Mouse (Mus musculus) intestine, postnatal 0 days (tissue): Measurements from ENCODE around the gene AL732309.1. TPM values are rescaled to one million over a fixed set of nuclear protein-coding genes. Genes with fewer than 3 reads are reported as not detected.
A peak's percentile ranks its signal among the peaks of the same experiment; 100 is the strongest.
"Not testable (repeated sequence)": the region's sequence is repeated elsewhere in the genome, so short reads cannot be mapped to it uniquely, and the experiment has no call there.

ENCODE experiments used
- ATAC-seq: fragments of 200-750 bp; cut with Nextera tagmentation; 2 replicates; pipeline ENCODE4 v1.8.0; 2017; ENCODE audit warnings: mild to moderate bottlenecking, moderate TSS enrichment, moderate library complexity
- H3K27ac ChIP-seq: fragments of 300-500 bp; sonication (generic); 2 replicates; pipeline ENCODE4 v1.5.1; 2014; ENCODE audit warnings: mild to moderate bottlenecking, low read depth, low read length, moderate library complexity
- H3K27me3 ChIP-seq: fragments of 300-500 bp; sonication (generic); replicated peaks from 2 replicates; pipeline ENCODE4 v1.6.1; 2014; ENCODE audit warnings: low read length, mixed read lengths; ENCODE audit not compliant: control insufficient read depth, insufficient read depth
- H3K36me3 ChIP-seq: fragments of 300-500 bp; sonication (generic); 2 replicates; pipeline ENCODE4 v1.6.1; 2014; ENCODE audit warnings: mild to moderate bottlenecking, moderate library complexity; ENCODE audit not compliant: control insufficient read depth, insufficient read depth
- H3K4me1 ChIP-seq: fragments of 300-500 bp; sonication (generic); replicated peaks from 2 replicates; pipeline ENCODE4 v1.6.1; 2014; ENCODE audit warnings: antibody characterized with exemption, low read length, mixed read lengths; ENCODE audit not compliant: control insufficient read depth, insufficient read depth
- H3K4me2 ChIP-seq: fragments of 300-500 bp; sonication (generic); replicated peaks from 2 replicates; pipeline ENCODE4 v1.6.1; 2014; ENCODE audit warnings: low read depth, mild to moderate bottlenecking, moderate library complexity
- H3K4me3 ChIP-seq: fragments of 300-500 bp; sonication (generic); 2 replicates; pipeline ENCODE4 v1.5.1; 2014; ENCODE audit warnings: low read depth, low read length
- H3K9ac ChIP-seq: fragments of 300-500 bp; sonication (generic); 2 replicates; pipeline ENCODE4 v1.6.1; 2014; ENCODE audit warnings: mild to moderate bottlenecking, low read depth, low read length
- H3K9me3 ChIP-seq: fragments of 300-500 bp; sonication (generic); 2 replicates; pipeline ENCODE4 v1.6.1; 2016; ENCODE audit warnings: mixed run types; ENCODE audit not compliant: control insufficient read depth
- CTCF ChIP-seq: sonication (generic); IDR thresholded peaks from 2 replicates; pipeline ENCODE4 v1.5.1; 2016; ENCODE audit warnings: low read depth, mild to moderate bottlenecking, control low read depth, antibody characterized with exemption, moderate library complexity
- WGBS: fragments of 180-500 bp; shearing (Covaris S2); extraction: QIAGEN DNeasy Blood & Tissue Kit; methylation state at CpG from one replicate; pipeline ENCODE4 v1.1.7; 2014; 5-methylcytosine and 5-hydroxymethylcytosine counted together
- polyA plus RNA-seq: library from polyadenylated mRNA; unstranded; fragments of >200 nt; fragmentation: Nextera tagmentation; extraction: Ambion mirVana; gene quantifications from 2 replicates; pipeline ENCODE4 v1.2.1, GENCODE M21; 2015

The AL732309.1 gene
- polyA plus RNA-seq, 1 experiment from 2014 or later, result 10.4 TPM

DNA sequence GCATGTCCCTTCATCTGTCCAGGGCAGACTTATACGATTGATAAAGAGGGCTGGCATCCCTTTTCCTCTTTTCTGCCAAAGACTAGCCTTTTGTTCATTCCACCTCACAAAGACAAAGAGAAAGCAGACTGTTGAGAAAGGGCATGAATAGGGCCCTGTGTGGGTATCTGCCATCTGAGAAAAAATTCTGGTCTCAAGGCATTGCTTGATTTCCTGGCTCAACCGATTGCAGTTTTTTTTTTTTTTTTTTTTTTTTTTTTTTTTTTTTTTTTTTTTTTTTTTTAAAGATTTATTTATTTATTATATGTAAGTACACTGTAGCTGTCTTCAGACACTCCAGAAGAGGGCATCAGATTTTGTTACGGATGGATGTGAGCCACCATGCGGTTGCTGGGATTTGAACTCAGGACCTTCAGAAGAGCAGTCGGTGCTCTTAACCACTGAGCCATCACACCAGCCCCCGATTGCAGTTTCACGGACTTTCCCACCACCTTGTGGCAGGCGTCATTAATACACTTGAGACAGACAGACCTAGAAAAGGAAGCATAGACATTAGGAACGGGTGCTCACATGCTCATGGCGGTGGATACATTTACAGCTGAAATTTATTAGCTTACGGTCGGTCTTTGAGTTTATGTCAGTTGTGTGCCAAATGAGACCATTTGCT lies 9.9 kb upstream of the AL732309.1 start:
- TF ChIP-seq CTCF, result peak; percentile 69
- H3K27ac ChIP-seq, result peak overlapping the region; percentile 82; the same call in 1 of the 2 replicates
- H3K4me1 ChIP-seq, ATAC-seq, H3K9me3 ChIP-seq, H3K27me3 ChIP-seq: not testable (repeated sequence)
- WGBS, result 49% methylated on average over 11 of the region's 12 CpGs
- peak overlapping the region; percentile 91 for H3K9ac ChIP-seq
- H3K36me3 ChIP-seq, result peaks cover 13% of the 10 kb centered on the region; the same call in 1 of the 2 replicates
- peak overlapping the region; percentile 93 for H3K4me2 ChIP-seq
- peak overlapping the region; percentile 99 for H3K4me3 ChIP-seq

DNA sequence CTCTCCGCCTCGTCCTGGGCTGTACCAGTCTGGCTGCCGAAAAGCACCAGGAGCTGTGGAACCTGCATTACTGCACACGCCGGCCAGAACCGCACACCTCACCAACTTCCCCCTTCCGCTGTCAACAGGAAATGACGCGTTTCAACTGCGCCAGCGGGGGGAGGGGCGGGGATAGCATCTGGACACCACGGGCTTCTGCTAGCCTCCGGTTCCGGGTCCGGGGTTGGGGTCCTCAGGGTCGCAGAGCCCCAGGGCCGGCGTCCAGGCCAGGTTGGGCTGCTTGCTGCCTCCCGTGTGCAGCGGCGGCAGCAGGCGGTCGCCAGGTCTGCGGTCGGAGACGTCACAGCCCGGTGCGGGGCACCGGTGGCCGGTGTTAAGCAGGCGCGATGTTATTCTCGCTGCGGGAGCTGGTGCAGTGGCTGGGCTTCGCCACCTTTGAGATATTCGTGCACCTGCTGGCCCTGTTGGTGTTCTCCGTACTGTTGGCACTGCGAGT lies 8.7 kb upstream of the AL732309.1 start, which contains the start of gene Tmem203:
Gene Tmem203, plus strand, starts transcription at position 156 of the 496 bp plus-strand sequence.
- ATAC-seq, result peak; percentile 82
- no peak for TF ChIP-seq CTCF
- Histone ChIP-seq H3K36me3 (peaks cover 24% of the 10 kb centered on the region), H3K4me2 (peak within 1 kb of the TSS; percentile 93), H3K9ac (peak within 1 kb of the TSS; percentile 91), H3K4me1 (no peaks in the 10 kb centered on the region), H3K27ac (peak within 1 kb of the TSS; percentile 82), H3K9me3 (no peaks in the 10 kb centered on the region), H3K4me3 (peak within 1 kb of the TSS; percentile 99), H3K27me3 (no peaks in the 10 kb centered on the region)
- under 1% methylated on average over 39 of the region's 39 CpGs for WGBS

DNA sequence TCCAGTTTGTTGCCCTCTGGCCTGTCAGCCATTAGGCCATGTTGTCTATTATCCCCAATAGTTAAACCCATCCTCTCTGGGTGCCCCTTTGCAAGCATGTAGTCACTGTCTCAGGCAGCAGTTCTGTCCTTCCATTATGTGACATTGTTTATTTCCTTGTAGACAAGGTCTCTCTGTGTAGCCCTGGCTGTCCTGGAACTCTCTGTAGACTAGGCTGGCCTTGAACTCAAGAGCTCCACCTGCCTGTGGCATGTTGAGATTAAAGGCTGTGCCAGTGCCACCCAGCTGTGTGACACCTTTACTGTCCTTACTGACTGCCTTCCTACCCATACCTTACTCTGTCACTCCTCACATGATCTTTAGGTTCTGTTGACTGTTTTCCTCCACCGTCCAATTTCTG lies 5.7 kb upstream of the AL732309.1 start:
- peaks cover 51% of the 10 kb centered on the region for H3K36me3 ChIP-seq
- ATAC-seq, result no peak; the same call in 1 of the 2 replicates
- H3K4me2 ChIP-seq, result no peak overlapping the region
- H3K27me3 ChIP-seq, result no peaks in the 10 kb centered on the region
- no peak overlapping the region for H3K4me3 ChIP-seq
- H3K4me1 ChIP-seq, result no peaks in the 10 kb centered on the region
- 72% methylated on average over 1 of the region's 1 CpGs for WGBS
- H3K27ac ChIP-seq, result no peak overlapping the region
- H3K9me3 ChIP-seq, result no peaks in the 10 kb centered on the region
- no peak overlapping the region for H3K9ac ChIP-seq
- peak; percentile 77 for TF ChIP-seq CTCF

DNA sequence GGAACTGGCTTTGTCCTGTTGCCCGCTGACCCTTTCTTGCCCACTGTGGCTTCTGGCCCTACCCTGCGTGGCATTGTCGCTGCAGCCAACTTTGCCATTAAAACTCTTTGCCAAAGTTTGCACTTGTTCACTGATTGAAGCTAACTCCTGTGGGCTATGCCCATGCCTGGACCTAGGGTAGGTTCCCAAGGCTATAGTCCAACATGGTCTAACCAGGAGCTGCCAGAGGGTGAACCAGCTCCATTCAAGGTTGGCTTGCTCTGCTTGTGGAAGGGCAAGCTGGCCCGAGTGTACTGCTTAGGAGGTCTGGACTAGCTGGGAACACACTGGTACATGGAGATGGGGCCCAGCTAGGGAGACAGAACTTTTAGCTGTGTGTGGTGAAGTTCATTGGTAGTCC lies 2.5 kb downstream of the AL732309.1 start:
- WGBS, result 84% methylated on average over 4 of the region's 4 CpGs
- Histone ChIP-seq H3K9ac (no peak overlapping the region), H3K4me1 (peaks cover 9% of the 10 kb centered on the region; the same call in 1 of the 2 replicates), H3K4me3 (no peak overlapping the region), H3K36me3 (peaks cover 19% of the 10 kb centered on the region; the same call in 1 of the 2 replicates), H3K9me3 (no peaks in the 10 kb centered on the region), H3K27ac (no peak overlapping the region), H3K27me3 (0 out of 2 replicates have a peak, but pooled peaks cover 3% of the 10 kb centered on the region), H3K4me2 (no peak overlapping the region)
- ATAC-seq, result no peak
- TF ChIP-seq CTCF, result no peak

DNA sequence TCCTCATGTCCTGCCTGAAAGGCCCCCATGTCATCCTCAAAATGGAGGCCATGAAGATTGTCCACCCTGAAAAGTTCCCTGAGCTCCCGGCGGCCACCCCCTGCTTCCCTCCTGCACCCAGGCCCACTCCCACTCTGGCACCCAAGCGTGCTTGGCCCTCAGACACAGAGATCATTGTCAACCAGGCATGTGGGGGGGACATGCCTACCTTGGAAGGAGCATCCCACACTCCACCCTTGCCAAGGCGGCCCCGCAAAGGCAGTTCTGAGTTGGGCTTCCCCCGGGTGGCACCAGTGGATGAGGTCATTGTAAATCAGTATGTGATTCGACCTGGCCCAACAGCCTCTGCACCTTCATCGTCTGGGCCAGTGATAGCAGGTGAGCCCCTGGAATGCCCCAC lies 3.3 kb downstream of the AL732309.1 start:
- H3K9me3 ChIP-seq, result no peaks in the 10 kb centered on the region
- WGBS, result 79% methylated on average over 8 of the region's 8 CpGs
- H3K27ac ChIP-seq, result 0 out of 2 replicates have a peak overlapping the region, but pooled peaks have one; percentile 74
- peak overlapping the region; percentile 93 for H3K4me2 ChIP-seq
- H3K4me1 ChIP-seq, result peaks cover 9% of the 10 kb centered on the region; the same call in 1 of the 2 replicates
- ATAC-seq, result no peak
- no peak overlapping the region for H3K4me3 ChIP-seq
- TF ChIP-seq CTCF, result no peak
- 0 out of 2 replicates have a peak, but pooled peaks cover 3% of the 10 kb centered on the region for H3K27me3 ChIP-seq
- peaks cover 12% of the 10 kb centered on the region; the same call in 1 of the 2 replicates for H3K36me3 ChIP-seq
- no peak overlapping the region for H3K9ac ChIP-seq

DNA sequence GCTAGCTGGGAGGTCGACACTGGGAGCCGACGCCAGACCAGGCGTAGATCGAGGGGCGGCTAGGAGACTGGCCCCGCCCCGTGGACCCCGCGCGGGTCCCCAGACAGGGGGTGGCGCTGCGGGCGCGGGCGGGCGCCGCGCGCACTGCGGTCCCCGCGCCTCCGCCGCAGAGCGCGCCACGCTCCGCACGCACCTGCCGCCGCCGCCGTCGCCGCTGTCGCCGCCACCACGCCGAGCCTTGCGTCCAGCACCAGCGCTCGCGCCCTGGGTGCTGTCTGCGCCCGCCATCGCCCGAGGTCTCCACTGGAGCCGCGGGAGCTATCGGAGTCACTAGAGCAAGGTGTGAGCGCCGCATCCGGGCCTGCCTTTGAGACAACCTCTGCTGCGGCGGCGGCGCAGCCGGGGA lies 4.6 kb downstream of the AL732309.1 start, which contains the start of the genes Rnf208 and Cysrt1:
Gene Rnf208, plus strand, starts transcription at position 155 of the 406 bp plus-strand sequence.
Gene Cysrt1, minus strand, starts transcription at position 352 of the 406 bp plus-strand sequence.
- Histone ChIP-seq H3K27ac (peak within 1 kb of the TSS; percentile 74), H3K27me3 (0 out of 2 replicates have a peak, but pooled peaks cover 3% of the 10 kb centered on the region), H3K36me3 (peaks cover under 1% of the 10 kb centered on the region; the same call in 1 of the 2 replicates), H3K4me1 (peaks cover 9% of the 10 kb centered on the region; the same call in 1 of the 2 replicates), H3K9me3 (no peaks in the 10 kb centered on the region), H3K4me3 (peak within 1 kb of the TSS; percentile 49), H3K4me2 (peak within 1 kb of the TSS; percentile 93), H3K9ac (peak within 1 kb of the TSS; percentile 75)
- no peak for ATAC-seq
- under 1% methylated on average over 50 of the region's 59 CpGs for WGBS
- no peak for TF ChIP-seq CTCF
